Mouse (Mus musculus) activated CD4-positive, CD25-positive, alpha-beta regulatory T cell, adult 9 weeks (primary cell): Measurements from ENCODE around the gene Rhox3g. TPM values are rescaled to one million over a fixed set of nuclear protein-coding genes. Genes with fewer than 3 reads are reported as not detected.

ENCODE experiments used
- polyA plus RNA-seq: library from polyadenylated mRNA; unstranded; fragments of 100-300 nt; shearing (Covaris generic); gene quantifications from one replicate; pipeline ENCODE4 v1.2.1, GENCODE M21; 2017

Rhox3g gene
- polyA plus RNA-seq = not detected

GRCm38 (mm10) chrX:37628512-37628911 lies at the start of gene Rhox3g:
Rhox3g (minus strand) TSS chrX:37628612.

GRCm38 (mm10) chrX:37673177-37673576 lies 44.8 kb upstream of the Rhox3g start, which contains the start of gene Rhox2h:
Rhox2h (minus strand) TSS chrX:37673277.

GRCm38 (mm10) chrX:37668664-37669063 lies 40.3 kb upstream of the Rhox3g start, which contains the start of gene Rhox3h:
Rhox3h (minus strand) TSS chrX:37668764.

GRCm38 (mm10) chrX:37651227-37651626 lies 22.8 kb upstream of the Rhox3g start, which contains the start of gene Rhox4g:
Rhox4g (minus strand) TSS chrX:37651327.

GRCm38 (mm10) chrX:37643370-37643769 lies 15.0 kb upstream of the Rhox3g start, which contains the start of gene Rhox2g:
Rhox2g (minus strand) TSS chrX:37643470.

GRCm38 (mm10) chrX:37607604-37608003 lies 20.8 kb downstream of the Rhox3g start, which contains the start of gene Rhox4f:
Rhox4f (minus strand) TSS chrX:37607704.

GRCm38 (mm10) chrX:37580692-37581091 lies 47.7 kb downstream of the Rhox3g start, which contains the start of gene Rhox3f:
Rhox3f (plus strand) TSS chrX:37580992.

Other genes starting within 250 kb of the Rhox3g start
- gene Rhox3a2, start 248.6 kb downstream of the Rhox3g start, polyA plus RNA-seq = not detected
- gene Rhox4a2, start 237.8 kb downstream of the Rhox3g start, polyA plus RNA-seq = not detected
- not detected for gene Rhox2b, start 216.5 kb downstream of the Rhox3g start, polyA plus RNA-seq
- gene Rhox4b, start 196.1 kb downstream of the Rhox3g start, polyA plus RNA-seq = not detected
- gene Rhox2c, start 174.9 kb downstream of the Rhox3g start, polyA plus RNA-seq = not detected
- not detected for gene Rhox3c, start 170.0 kb downstream of the Rhox3g start, polyA plus RNA-seq
- not detected for gene Rhox4c, start 148.3 kb downstream of the Rhox3g start, polyA plus RNA-seq
- not detected for gene Rhox2d, start 135.2 kb downstream of the Rhox3g start, polyA plus RNA-seq
- gene Rhox4d, start 114.3 kb downstream of the Rhox3g start, polyA plus RNA-seq = not detected
- gene Rhox2e, start 98.2 kb downstream of the Rhox3g start, polyA plus RNA-seq = not detected
- not detected for gene Rhox3e, start 86.6 kb downstream of the Rhox3g start, polyA plus RNA-seq
- gene Rhox4e, start 71.2 kb downstream of the Rhox3g start, polyA plus RNA-seq = not detected
- gene Rhox2f, start 57.2 kb downstream of the Rhox3g start, polyA plus RNA-seq = not detected
- gene Rhox3f, start 47.6 kb downstream of the Rhox3g start, polyA plus RNA-seq = not detected
- not detected for gene Rhox4f, start 20.9 kb downstream of the Rhox3g start, polyA plus RNA-seq
- not detected for gene Rhox2g, start 14.9 kb upstream of the Rhox3g start, polyA plus RNA-seq
- gene Rhox4g, start 22.7 kb upstream of the Rhox3g start, polyA plus RNA-seq = not detected
- gene Rhox3h, start 40.2 kb upstream of the Rhox3g start, polyA plus RNA-seq = not detected
- not detected for gene Rhox2h, start 44.7 kb upstream of the Rhox3g start, polyA plus RNA-seq
- not detected for gene Rhox5, start 176.2 kb upstream of the Rhox3g start, polyA plus RNA-seq
- gene Rhox6, start 198.3 kb upstream of the Rhox3g start, polyA plus RNA-seq = not detected
- gene Rhox7a, start 203.1 kb upstream of the Rhox3g start, polyA plus RNA-seq = not detected